Mouse (Mus musculus) hindlimb bud, embryonic 11.5 days (tissue): ENCODE results near the gene Fez1.

Source experiments
- DNase-seq: peaks from one replicate; pipeline ENCODE4 v3.0.0-alpha.2; 2012; ENCODE audit warnings: low read depth, low spot score; ENCODE audit errors: extremely low spot score

Gene Fez1

GRCm38 (mm10) chr9:36890552-36890951 lies 68.9 kb downstream of the Fez1 start:
- DNase-seq, result peak; percentile 33

DNA sequence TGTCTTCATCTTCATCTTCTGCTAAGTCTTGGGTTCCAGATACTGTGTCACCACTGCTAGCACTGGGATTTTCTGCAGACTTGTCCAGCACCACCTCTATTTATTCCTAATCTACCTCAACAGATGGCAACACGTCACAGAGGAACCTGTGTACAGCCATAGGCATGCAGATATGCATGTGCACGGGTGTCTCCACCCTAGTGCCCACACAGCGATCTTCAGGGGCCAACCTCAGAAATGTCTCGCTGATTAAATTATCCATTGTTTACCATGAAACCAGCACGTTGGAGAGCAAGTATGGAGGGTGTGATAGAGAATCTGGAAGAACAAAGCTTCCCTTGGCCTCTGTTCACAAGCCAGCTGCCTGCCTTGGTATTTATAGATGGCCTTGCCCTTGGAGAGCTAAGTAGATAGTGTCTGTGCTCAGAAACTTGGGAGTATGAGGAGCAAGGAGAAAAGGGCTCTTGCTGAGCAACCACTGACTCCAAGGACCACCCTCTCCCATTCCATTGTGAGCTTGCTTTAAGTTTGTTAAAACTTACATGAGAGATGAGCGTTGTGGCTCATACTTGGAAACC lies 71.8 kb downstream of the Fez1 start:
- DNase-seq, result no peak

GRCm38 (mm10) chr9:36894242-36894641 lies 72.6 kb downstream of the Fez1 start:
- DNase-seq, result no peak

GRCm38 (mm10) chr9:36895009-36895693 lies 73.5 kb downstream of the Fez1 start:
- peak; percentile 33 for DNase-seq

GRCm38 (mm10) chr9:36898560-36898959 lies 76.9 kb downstream of the Fez1 start:
- no peak for DNase-seq

DNA sequence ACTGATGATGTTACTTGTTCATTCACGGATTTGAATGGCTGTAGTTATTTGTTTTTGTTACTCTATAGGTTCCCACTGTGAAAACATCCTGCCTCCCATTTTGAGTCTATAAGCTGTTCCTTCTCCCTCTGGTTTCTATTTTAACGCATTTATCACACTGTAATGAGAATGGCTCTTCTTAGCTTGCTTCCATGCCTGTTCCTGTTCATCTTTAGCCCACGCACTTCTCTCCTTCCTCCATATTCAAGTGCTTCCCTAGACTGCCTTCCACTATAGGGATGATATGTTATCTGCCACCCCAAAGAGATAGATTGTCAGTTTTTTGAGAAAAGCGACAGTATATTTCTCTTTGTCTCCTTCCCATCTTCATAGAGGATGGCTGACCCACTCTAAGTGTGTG lies 78.8 kb downstream of the Fez1 start:
- no peak for DNase-seq

DNA sequence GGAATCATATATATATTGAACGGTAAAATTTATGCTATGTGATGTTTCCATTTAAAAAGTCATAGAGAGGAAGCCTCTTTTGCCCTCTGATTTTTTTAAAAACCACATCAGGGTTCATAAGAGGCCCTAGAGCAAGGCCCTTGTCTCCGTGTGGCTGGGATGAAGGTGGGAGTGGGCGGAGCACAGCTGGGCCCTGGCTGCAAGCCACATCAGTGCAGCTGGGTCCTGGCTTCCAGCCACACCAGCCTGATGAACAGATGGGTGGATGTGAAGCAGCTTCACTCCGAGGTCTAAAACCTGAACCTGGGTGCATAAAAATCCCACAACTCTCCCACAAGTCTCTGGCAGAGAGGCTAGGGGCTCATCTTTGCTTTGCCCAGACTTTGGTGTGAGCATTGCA lies 83.8 kb downstream of the Fez1 start:
- no peak for DNase-seq

GRCm38 (mm10) chr9:36916362-36916761 lies 94.7 kb downstream of the Fez1 start:
- peak; percentile 56 for DNase-seq

DNA sequence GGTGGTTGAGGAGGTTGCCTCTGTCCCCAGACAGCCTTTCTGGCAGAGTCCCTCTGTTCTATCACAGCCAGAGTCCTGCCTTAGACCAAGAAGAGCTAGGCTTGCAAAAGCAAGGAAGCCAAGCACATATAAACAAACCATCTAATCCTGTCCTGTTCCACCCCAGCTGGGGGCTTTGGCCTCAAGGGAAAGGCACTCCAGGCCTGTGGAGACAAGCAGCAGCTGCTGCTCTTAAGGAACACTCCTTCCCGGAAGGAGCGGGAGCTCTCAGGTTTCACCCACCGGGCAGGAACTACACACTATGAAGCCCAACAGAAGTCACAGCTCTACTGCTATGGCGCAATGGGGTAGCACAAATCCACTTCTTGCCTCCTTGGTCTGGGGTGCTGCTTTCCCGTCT lies 95.3 kb downstream of the Fez1 start:
- DNase-seq, result peak; percentile 18

DNA sequence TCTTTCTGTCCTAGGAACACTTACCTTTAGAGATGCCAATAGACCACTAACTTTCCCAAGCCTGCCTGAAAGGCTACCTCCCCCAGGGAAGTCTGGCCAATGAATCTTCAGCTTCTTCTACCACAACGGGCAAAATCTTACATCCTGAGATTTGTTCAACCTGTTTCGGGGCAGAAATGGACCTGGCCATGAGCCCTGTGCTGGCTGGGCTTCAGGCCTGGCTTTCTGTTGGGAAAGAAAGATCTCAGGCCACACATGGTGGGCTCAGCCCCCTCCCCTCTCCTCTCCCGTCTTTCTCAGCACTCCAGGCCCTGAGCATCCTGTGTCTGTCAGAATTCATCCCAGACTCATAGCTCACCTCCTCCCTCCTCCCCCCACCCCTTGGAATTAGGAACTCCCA lies 96.9 kb downstream of the Fez1 start:
- no peak for DNase-seq

GRCm38 (mm10) chr9:36919472-36919871 lies 97.8 kb downstream of the Fez1 start:
- no peak for DNase-seq

- no peak for DNase-seq
Observed at GRCm38 (mm10) chr9:36921718-36922415, 100.2 kb downstream of the Fez1 start.

GRCm38 (mm10) chr9:36923753-36924152 lies 102.1 kb downstream of the Fez1 start:
- DNase-seq, result no peak
